Mouse (Mus musculus) bone marrow macrophage, adult 2 months (primary cell): ENCODE measurements around the gene Cfap97.

Experiments used
- CTCF ChIP-seq: IDR thresholded peaks from 2 replicates; pipeline ENCODE4 v1.5.1; 2012; ENCODE audit warnings: low read depth, mild to moderate bottlenecking, low read length, moderate library complexity
- POLR2A ChIP-seq: IDR thresholded peaks from 2 replicates; pipeline ENCODE4 v1.6.1; 2012; ENCODE audit warnings: mild to moderate bottlenecking, low read depth, low read length, borderline replicate concordance

- TF ChIP-seq POLR2A (no peak), CTCF (no peak)
These were observed 91.4 kb downstream of the Cfap97 start for GRCm38 (mm10) chr8:46242946-46243345.
